Mouse (Mus musculus): ENCODE data around the gene Srsf2. TPM values are rescaled to one million over a fixed set of nuclear protein-coding genes. Genes with fewer than 3 reads are reported as not detected.
A peak's percentile ranks its signal among the peaks of the same experiment; 100 is the strongest.

Gene Srsf2
- polyA plus RNA-seq, 1 experiment from 2014 or later, result 917 TPM

GRCm38 (mm10) chr11:116810983-116811901, 41.7 kb downstream of the Srsf2 start:
- H3K27me3 ChIP-seq (ENCODE audit: control insufficient read depth, insufficient read depth, low read length), result no peaks in the 10 kb centered on the region
- peaks cover 53% of the 10 kb centered on the region for H3K4me1 ChIP-seq (ENCODE audit: control insufficient read depth, insufficient read depth, low read length)
- DNase-seq (ENCODE audit: low spot score) (peak; percentile 87), ATAC-seq (ENCODE audit: insufficient read depth, low FRiP score, low TSS enrichment) (peak; percentile 85)
- peak overlapping the region; percentile 41 for H3K9ac ChIP-seq (ENCODE audit: low read length)
- peak overlapping the region; percentile 23; the same call in 1 of the 2 replicates for H3K4me3 ChIP-seq (ENCODE audit: low read depth, low read length)
- H3K9me3 ChIP-seq (ENCODE audit: control insufficient read depth, low read length), result no peaks in the 10 kb centered on the region
- H3K4me2 ChIP-seq (ENCODE audit: low read depth), result peak overlapping the region; percentile 50
- no peaks in the 10 kb centered on the region for H3K36me3 ChIP-seq (ENCODE audit: control insufficient read depth, insufficient read depth, low read length)
- 5% methylated on average over 27 of the region's 32 CpGs for WGBS
- peak overlapping the region; percentile 95 for H3K27ac ChIP-seq (ENCODE audit: low read depth, low read length)

GRCm38 (mm10) chr11:116810528-116810927, 42.4 kb downstream of the Srsf2 start:
- Histone ChIP-seq H3K27me3 (ENCODE audit: control insufficient read depth, insufficient read depth, low read length) (no peaks in the 10 kb centered on the region), H3K36me3 (ENCODE audit: control insufficient read depth, insufficient read depth, low read length) (no peaks in the 10 kb centered on the region)

GRCm38 (mm10) chr11:116809520-116809919, 43.4 kb downstream of the Srsf2 start:
- H3K9ac ChIP-seq (ENCODE audit: low read length), result no peak overlapping the region

More at GRCm38 (mm10) chr11:116810528-116810927, 42.4 kb downstream of the Srsf2 start:
- peak overlapping the region; percentile 18; the same call in 1 of the 2 replicates for H3K9ac ChIP-seq (ENCODE audit: low read length)
- DNase-seq (ENCODE audit: low spot score), result no peak
- H3K4me3 ChIP-seq (ENCODE audit: low read depth, low read length), result no peak overlapping the region
- peak overlapping the region; percentile 95 for H3K27ac ChIP-seq (ENCODE audit: low read depth, low read length)
- no peak for ATAC-seq (ENCODE audit: insufficient read depth, low FRiP score, low TSS enrichment)
- no peaks in the 10 kb centered on the region for H3K9me3 ChIP-seq (ENCODE audit: control insufficient read depth, low read length)
- 57% methylated on average over 11 of the region's 11 CpGs for WGBS
- H3K4me2 ChIP-seq (ENCODE audit: low read depth), result peak overlapping the region; percentile 50; the same call in 1 of the 2 replicates
- H3K4me1 ChIP-seq (ENCODE audit: control insufficient read depth, insufficient read depth, low read length), result peaks cover 53% of the 10 kb centered on the region

GRCm38 (mm10) chr11:116808811-116809395, 44.0 kb downstream of the Srsf2 start:
- H3K36me3 ChIP-seq (ENCODE audit: control insufficient read depth, insufficient read depth, low read length), result no peaks in the 10 kb centered on the region
- ATAC-seq (ENCODE audit: insufficient read depth, low FRiP score, low TSS enrichment) (no peak), DNase-seq (ENCODE audit: low spot score) (no peak)
- H3K4me1 ChIP-seq (ENCODE audit: control insufficient read depth, insufficient read depth, low read length), result peaks cover 36% of the 10 kb centered on the region
- no peaks in the 10 kb centered on the region for H3K27me3 ChIP-seq (ENCODE audit: control insufficient read depth, insufficient read depth, low read length)
- no peak overlapping the region for H3K4me2 ChIP-seq (ENCODE audit: low read depth)
- 81% methylated on average over 11 of the region's 11 CpGs for WGBS
- H3K9me3 ChIP-seq (ENCODE audit: control insufficient read depth, low read length), result no peaks in the 10 kb centered on the region
- no peak overlapping the region for H3K9ac ChIP-seq (ENCODE audit: low read length)
- no peak overlapping the region for H3K4me3 ChIP-seq (ENCODE audit: low read depth, low read length)
- no peak overlapping the region for H3K27ac ChIP-seq (ENCODE audit: low read depth, low read length)

More at GRCm38 (mm10) chr11:116809520-116809919, 43.4 kb downstream of the Srsf2 start:
- Histone ChIP-seq H3K9me3 (ENCODE audit: control insufficient read depth, low read length) (no peaks in the 10 kb centered on the region), H3K27me3 (ENCODE audit: control insufficient read depth, insufficient read depth, low read length) (no peaks in the 10 kb centered on the region), H3K4me2 (ENCODE audit: low read depth) (no peak overlapping the region), H3K36me3 (ENCODE audit: control insufficient read depth, insufficient read depth, low read length) (no peaks in the 10 kb centered on the region), H3K4me1 (ENCODE audit: control insufficient read depth, insufficient read depth, low read length) (peaks cover 42% of the 10 kb centered on the region), H3K4me3 (ENCODE audit: low read depth, low read length) (no peak overlapping the region), H3K27ac (ENCODE audit: low read depth, low read length) (no peak overlapping the region)
- ATAC-seq (ENCODE audit: insufficient read depth, low FRiP score, low TSS enrichment) (no peak), DNase-seq (ENCODE audit: low spot score) (no peak)
- WGBS, result 74% methylated on average over 8 of the region's 8 CpGs

DNA sequence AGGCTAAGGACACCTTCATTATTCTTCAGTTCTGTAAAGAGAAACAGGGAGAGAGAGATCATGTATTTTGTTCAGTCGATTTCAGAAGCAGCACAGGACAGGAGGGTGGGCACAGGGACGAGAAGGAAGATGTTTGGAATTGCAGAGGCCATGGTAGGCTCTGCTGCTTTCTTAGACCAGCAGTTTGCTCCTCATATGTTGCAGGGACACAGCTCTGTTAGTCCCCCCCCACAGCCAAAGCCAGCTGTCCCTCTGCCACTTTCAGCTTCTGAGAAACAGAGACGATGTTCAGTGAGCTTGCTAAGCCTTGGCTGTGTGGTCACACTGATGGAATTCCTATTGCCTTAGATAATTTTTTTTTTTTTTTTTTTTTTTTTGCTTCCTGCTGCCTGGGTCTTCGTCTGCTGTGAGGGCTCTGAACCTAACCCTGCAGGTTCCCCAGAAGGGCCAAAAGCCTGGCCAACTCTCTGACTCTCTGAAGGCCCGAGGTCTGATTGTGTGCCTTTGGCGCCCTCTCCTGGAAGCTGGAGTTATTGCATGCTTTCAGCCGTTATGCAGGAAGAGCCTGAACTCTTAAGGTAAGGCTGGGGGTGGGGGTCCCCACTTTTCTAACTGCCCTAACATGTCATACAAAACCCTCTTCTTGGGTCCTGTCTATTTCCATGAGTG, 44.8 kb downstream of the Srsf2 start:
- peak; percentile 83 for DNase-seq (ENCODE audit: low spot score)
- Histone ChIP-seq H3K9ac (ENCODE audit: low read length) (no peak overlapping the region), H3K4me2 (ENCODE audit: low read depth) (no peak overlapping the region), H3K4me3 (ENCODE audit: low read depth, low read length) (no peak overlapping the region), H3K36me3 (ENCODE audit: control insufficient read depth, insufficient read depth, low read length) (no peaks in the 10 kb centered on the region), H3K27ac (ENCODE audit: low read depth, low read length) (no peak overlapping the region), H3K4me1 (ENCODE audit: control insufficient read depth, insufficient read depth, low read length) (peaks cover 28% of the 10 kb centered on the region), H3K27me3 (ENCODE audit: control insufficient read depth, insufficient read depth, low read length) (no peaks in the 10 kb centered on the region), H3K9me3 (ENCODE audit: control insufficient read depth, low read length) (no peaks in the 10 kb centered on the region)
- WGBS, result 32% methylated on average over 7 of the region's 7 CpGs
- ATAC-seq (ENCODE audit: insufficient read depth, low FRiP score, low TSS enrichment), result no peak

DNA sequence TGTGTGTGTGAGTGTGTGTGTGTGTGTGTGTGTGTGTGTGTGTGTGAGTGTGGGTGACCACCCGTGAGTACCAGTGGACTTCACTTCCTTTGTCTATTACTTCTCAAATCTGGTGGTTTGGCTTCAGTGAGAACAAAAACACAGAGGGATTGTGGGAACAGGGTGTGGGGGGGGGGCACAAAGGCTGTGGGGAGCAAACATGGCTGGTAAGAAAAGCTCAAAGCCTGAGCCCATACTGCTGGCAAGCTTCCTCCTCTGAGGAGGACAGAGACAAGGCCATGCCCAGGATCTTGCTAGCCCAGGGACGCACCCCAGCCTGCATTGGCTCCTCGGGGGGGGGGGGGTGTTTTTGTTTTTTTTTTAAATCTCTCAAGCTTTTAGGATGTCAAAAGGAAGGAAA, 45.4 kb downstream of the Srsf2 start:
- no peak for DNase-seq (ENCODE audit: low spot score)
- no peak overlapping the region for H3K9ac ChIP-seq (ENCODE audit: low read length)
- WGBS, result 86% methylated on average over 2 of the region's 3 CpGs

GRCm38 (mm10) chr11:116807116-116807515, 45.8 kb downstream of the Srsf2 start:
- Histone ChIP-seq H3K27me3 (ENCODE audit: control insufficient read depth, insufficient read depth, low read length) (no peaks in the 10 kb centered on the region), H3K4me3 (ENCODE audit: low read depth, low read length) (no peak overlapping the region), H3K4me2 (ENCODE audit: low read depth) (no peak overlapping the region), H3K9ac (ENCODE audit: low read length) (no peak overlapping the region), H3K36me3 (ENCODE audit: control insufficient read depth, insufficient read depth, low read length) (no peaks in the 10 kb centered on the region), H3K4me1 (ENCODE audit: control insufficient read depth, insufficient read depth, low read length) (peaks cover 18% of the 10 kb centered on the region), H3K27ac (ENCODE audit: low read depth, low read length) (no peak overlapping the region), H3K9me3 (ENCODE audit: control insufficient read depth, low read length) (no peaks in the 10 kb centered on the region)
- ATAC-seq (ENCODE audit: insufficient read depth, low FRiP score, low TSS enrichment) (no peak), DNase-seq (ENCODE audit: low spot score) (no peak)
- WGBS, result 77% methylated on average over 7 of the region's 7 CpGs

More for the DNA sequence above, 45.4 kb downstream of the Srsf2 start:
- Histone ChIP-seq H3K4me2 (ENCODE audit: low read depth) (no peak overlapping the region), H3K36me3 (ENCODE audit: control insufficient read depth, insufficient read depth, low read length) (no peaks in the 10 kb centered on the region), H3K27ac (ENCODE audit: low read depth, low read length) (no peak overlapping the region), H3K9me3 (ENCODE audit: control insufficient read depth, low read length) (no peaks in the 10 kb centered on the region), H3K4me1 (ENCODE audit: control insufficient read depth, insufficient read depth, low read length) (peaks cover 23% of the 10 kb centered on the region), H3K27me3 (ENCODE audit: control insufficient read depth, insufficient read depth, low read length) (no peaks in the 10 kb centered on the region), H3K4me3 (ENCODE audit: low read depth, low read length) (no peak overlapping the region)
- ATAC-seq (ENCODE audit: insufficient read depth, low FRiP score, low TSS enrichment), result no peak

DNA sequence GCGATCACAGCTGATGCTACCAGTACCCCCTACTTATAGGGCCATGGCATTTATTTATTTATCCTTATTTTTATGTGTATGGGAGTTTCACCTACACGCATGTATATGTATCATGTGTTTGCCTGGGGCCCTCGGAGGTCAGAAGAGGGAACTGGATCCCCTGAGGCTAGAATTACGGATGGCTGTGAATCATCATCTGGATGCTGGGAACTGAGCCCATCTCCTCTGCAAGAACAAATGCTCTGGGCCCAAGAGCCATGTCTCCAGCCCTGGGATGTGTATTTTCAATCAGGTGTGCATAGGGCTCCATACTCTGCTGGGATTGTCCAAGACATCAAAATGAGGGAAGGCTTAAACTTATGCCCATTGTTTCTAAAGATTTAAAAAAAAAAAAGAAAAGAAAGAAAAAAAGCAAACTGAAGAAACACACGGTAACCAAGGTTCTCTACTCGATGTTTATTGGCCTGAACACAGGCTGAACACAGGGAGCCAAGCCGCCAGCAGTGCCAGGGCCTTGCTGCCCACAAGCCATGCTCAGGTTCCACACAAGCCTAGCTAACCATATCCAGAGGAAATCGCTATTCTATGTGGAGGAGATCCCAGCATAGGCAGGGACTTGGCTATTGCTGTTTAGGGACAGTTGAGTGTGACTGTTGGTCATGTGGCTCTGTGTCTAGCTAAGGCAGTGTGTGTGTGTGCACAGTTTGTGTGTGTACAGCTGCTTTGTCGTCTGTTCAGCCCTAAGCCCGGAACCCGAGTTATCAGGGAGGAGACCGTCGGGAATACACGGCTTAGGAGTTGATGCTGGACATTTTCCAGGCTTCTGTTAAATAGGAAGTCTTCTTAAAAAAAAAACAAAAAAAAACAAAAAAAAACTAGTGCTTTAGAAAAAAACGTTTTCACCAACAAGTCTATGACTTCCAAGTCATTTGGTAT, 46.5 kb downstream of the Srsf2 start:
- no peaks in the 10 kb centered on the region for H3K27me3 ChIP-seq (ENCODE audit: control insufficient read depth, insufficient read depth, low read length)
- no peak overlapping the region for H3K27ac ChIP-seq (ENCODE audit: low read depth, low read length)
- H3K9me3 ChIP-seq (ENCODE audit: control insufficient read depth, low read length), result no peaks in the 10 kb centered on the region
- H3K4me1 ChIP-seq (ENCODE audit: control insufficient read depth, insufficient read depth, low read length), result peaks cover 14% of the 10 kb centered on the region
- no peak overlapping the region for H3K9ac ChIP-seq (ENCODE audit: low read length)
- no peak overlapping the region for H3K4me3 ChIP-seq (ENCODE audit: low read depth, low read length)
- H3K36me3 ChIP-seq (ENCODE audit: control insufficient read depth, insufficient read depth, low read length), result no peaks in the 10 kb centered on the region
- H3K4me2 ChIP-seq (ENCODE audit: low read depth), result no peak overlapping the region
- DNase-seq (ENCODE audit: low spot score) (no peak), ATAC-seq (ENCODE audit: insufficient read depth, low FRiP score, low TSS enrichment) (no peak)
- 85% methylated on average over 15 of the region's 15 CpGs for WGBS

Data from neural tube, embryonic 11.5 days (tissue).